Mouse (Mus musculus): ENCODE measurements around the gene Gm15013.
"Not testable (repeated sequence)": the region's sequence is repeated elsewhere in the genome, so short reads cannot be mapped to it uniquely, and the experiment has no call there.

Gene Gm15013

GRCm38 (mm10) chrX:139714381-139714780 is at the start of gene Gm15013:
TSS of gene Gm15013 (minus strand) at chrX:139714481.
- in situ Hi-C loops (cut with MboI, MseI) = no loop called here

GRCm38 (mm10) chrX:139762546-139762945 is 48.3 kb upstream of the Gm15013 start:
- in situ Hi-C loops (cut with MboI, MseI) = no loop called here

GRCm38 (mm10) chrX:139758634-139759033 is 44.4 kb upstream of the Gm15013 start:
- in situ Hi-C loops (cut with MboI, MseI) = not testable (repeated sequence)

DNA sequence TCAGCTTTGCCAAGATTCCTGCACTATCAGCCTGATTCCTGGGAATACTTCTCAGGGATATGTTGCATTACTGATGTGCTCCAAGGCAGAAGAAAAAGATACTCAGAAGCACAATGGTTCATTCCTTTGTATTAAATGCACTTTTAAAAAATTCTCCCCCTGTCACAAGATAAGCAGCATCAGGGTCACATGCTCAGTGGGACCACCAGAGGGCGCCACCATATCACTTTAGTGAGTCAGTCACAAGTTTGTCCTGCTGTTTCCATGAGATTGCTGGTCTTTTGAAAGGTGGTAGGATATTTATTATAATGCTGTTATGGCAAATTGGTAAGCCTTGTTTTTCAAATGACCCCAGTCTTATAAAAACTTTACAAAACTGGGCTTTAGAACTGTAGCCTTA is 37.6 kb upstream of the Gm15013 start:
- in situ Hi-C loops (cut with MboI, MseI) = no loop called here

DNA sequence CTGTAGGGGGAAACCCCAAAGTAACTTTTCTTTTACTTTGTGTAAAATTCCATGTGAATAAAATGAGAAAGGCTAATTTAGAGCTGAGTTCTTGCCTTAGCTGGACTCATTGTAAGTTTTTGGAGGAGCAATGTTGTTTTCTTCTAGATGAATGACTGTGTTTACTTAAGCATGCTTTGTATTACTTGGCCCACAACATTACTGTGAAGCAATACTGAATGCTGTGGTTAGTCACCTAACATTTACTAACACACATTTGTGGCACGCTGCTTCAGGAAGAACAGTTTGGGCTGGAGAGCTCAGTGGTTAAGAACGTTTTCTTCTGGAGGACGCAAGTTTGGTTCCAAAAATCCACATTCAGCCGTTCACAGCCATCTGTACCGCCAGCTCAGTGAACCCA is 22.8 kb upstream of the Gm15013 start:
- in situ Hi-C loops (cut with MboI, MseI) = no loop called here

DNA sequence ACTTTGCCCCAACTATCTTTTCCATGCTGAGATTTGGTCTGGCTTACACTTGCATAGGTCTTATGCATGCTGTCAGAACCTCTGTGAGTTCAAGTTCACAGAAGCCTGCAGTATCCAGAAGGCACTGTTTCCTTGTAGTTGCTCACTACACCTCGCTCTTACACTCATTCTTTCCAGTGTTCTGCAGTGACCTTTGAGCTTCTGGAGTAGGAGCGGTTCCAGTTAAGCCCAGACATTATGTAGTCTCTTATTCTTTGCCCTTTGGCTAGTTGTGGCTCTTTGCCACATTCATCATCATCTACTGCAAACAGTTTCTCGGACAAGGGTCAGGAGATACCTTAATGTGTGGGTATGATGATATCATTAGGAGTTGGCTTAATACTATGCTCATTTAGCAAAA is 16.3 kb upstream of the Gm15013 start:
- in situ Hi-C loops (cut with MboI, MseI) = no loop called here

DNA sequence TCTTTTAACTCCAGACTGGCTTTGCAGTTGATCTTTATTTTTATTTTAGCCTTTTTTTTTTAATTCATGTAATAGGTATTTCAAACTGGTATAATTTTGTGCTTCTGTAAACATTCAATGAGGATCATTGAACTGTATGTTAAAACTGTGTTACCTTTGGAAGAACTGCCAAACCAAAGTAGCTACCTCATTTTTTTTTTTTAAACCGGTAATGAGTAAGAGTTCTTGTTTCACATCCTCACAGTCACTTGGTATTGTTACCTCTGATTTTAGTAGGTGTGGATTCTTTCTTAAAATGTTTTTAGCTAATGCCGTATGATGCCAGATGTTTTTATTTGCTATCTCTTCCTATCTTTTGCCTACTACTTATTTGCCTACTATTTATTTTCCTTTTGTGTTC is 8.1 kb upstream of the Gm15013 start:
- in situ Hi-C loops (cut with MboI, MseI) = no loop called here

- in situ Hi-C loops (cut with MboI, MseI) = no loop called here
Measured at GRCm38 (mm10) chrX:139684775-139685695, 29.2 kb downstream of the Gm15013 start, which contains the start of gene Tbc1d8b. TSS of gene Tbc1d8b (plus strand) at chrX:139684996.

DNA sequence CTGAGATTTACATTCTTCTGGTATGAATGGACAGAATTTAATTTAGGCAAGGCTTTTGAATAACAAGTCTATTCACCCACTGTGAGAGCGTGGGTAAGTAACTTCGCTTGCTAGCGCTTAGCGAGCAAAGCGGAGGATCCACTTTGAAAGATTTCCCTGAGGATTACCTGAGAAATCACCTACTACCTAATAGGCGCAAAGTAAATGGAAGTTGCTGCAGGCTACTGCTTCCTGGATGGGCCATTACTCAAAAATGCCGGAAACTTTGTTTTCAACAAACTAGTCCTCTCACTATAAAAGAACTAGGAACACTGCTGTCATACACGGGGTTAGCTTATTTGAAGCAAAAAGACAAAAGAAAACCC is 29.9 kb downstream of the Gm15013 start:
- in situ Hi-C loops (cut with MboI, MseI) = no loop called here

GRCm38 (mm10) chrX:139665829-139666228 is 48.5 kb downstream of the Gm15013 start:
- in situ Hi-C loops (cut with MboI, MseI) = loop anchor here (5.0 kb wide), 1 partner anchor 244 kb away; no protein-coding TSS in a partner anchor
